Mouse (Mus musculus) midbrain, postnatal 0 days (tissue): ENCODE measurements at regions not wholly inside any gene's neighbourhood (a gene's known extent, or its start where the extent isn't known, plus 50 kb on each side); places are given as distances from the start of the nearest gene placed in this dataset.

Experiments used
- ATAC-seq: fragments of 200-750 bp; cut with Nextera tagmentation; 2 replicates; pipeline ENCODE4 v1.8.0; 2017; ENCODE audit warnings: moderate number of reproducible peaks, mild to moderate bottlenecking, moderate TSS enrichment, moderate library complexity; ENCODE audit not compliant: low FRiP score
- DNase-seq: peaks from one replicate; pipeline ENCODE4 v3.0.0-alpha.2; 2015; ENCODE audit warnings: low spot score
- H3K27ac ChIP-seq: fragments of 300-500 bp; sonication (generic); 2 replicates; pipeline ENCODE4 v1.5.1; 2014; ENCODE audit warnings: low read depth, mild to moderate bottlenecking, low read length, mixed read lengths
- H3K27me3 ChIP-seq: fragments of 300-500 bp; sonication (generic); 2 replicates; pipeline ENCODE4 v1.6.1; 2014; ENCODE audit warnings: low read length, control low read depth, mixed read lengths; ENCODE audit not compliant: insufficient read depth
- H3K36me3 ChIP-seq: fragments of 300-500 bp; sonication (generic); 2 replicates; pipeline ENCODE4 v1.6.1; 2014; ENCODE audit warnings: low read length, control low read depth, mixed read lengths; ENCODE audit not compliant: insufficient read depth
- H3K4me1 ChIP-seq: fragments of 300-500 bp; sonication (generic); 2 replicates; pipeline ENCODE4 v1.6.1; 2014; ENCODE audit warnings: mild to moderate bottlenecking, control low read depth, antibody characterized with exemption, low read length, mixed read lengths; ENCODE audit not compliant: insufficient read depth
- H3K4me2 ChIP-seq: fragments of 300-500 bp; sonication (generic); 2 replicates; pipeline ENCODE4 v1.6.1; 2014; ENCODE audit warnings: low read depth, mild to moderate bottlenecking, low read length, mixed read lengths; ENCODE audit not compliant: poor library complexity, severe bottlenecking
- H3K4me3 ChIP-seq: fragments of 300-500 bp; sonication (generic); 2 replicates; pipeline ENCODE4 v1.5.1; 2014; ENCODE audit warnings: low read depth, mild to moderate bottlenecking, low read length, moderate library complexity
- H3K9ac ChIP-seq: fragments of 300-500 bp; sonication (generic); replicated peaks from 2 replicates; pipeline ENCODE4 v1.6.1; 2014; ENCODE audit warnings: mild to moderate bottlenecking, low read length, moderate library complexity, mixed read lengths; ENCODE audit not compliant: poor library complexity, severe bottlenecking
- H3K9me3 ChIP-seq: fragments of 300-500 bp; sonication (generic); 2 replicates; pipeline ENCODE4 v1.6.1; 2016; ENCODE audit warnings: low read length, control low read depth
- CTCF ChIP-seq: IDR thresholded peaks from 2 replicates; pipeline ENCODE4 v1.5.1; 2016; ENCODE audit warnings: antibody characterized with exemption, mild to moderate bottlenecking
- WGBS: fragments of 180-500 bp; shearing (Covaris S2); extraction: QIAGEN DNeasy Blood & Tissue Kit; methylation state at CpG from one replicate; pipeline ENCODE4 v1.1.7; 2014; 5-methylcytosine and 5-hydroxymethylcytosine counted together

GRCm38 (mm10) chr3:117487281-117488027 is 87.2 kb upstream of the Plppr5 start:
- Histone ChIP-seq H3K4me1 (no peaks in the 10 kb centered on the region), H3K9ac (no peak overlapping the region), H3K9me3 (no peaks in the 10 kb centered on the region), H3K27ac (no peak overlapping the region), H3K4me2 (no peak overlapping the region), H3K27me3 (no peaks in the 10 kb centered on the region), H3K36me3 (no peaks in the 10 kb centered on the region), H3K4me3 (no peak overlapping the region)
- TF ChIP-seq CTCF, result no peak
- DNase-seq, result no peak
- ATAC-seq, result no peak
- WGBS, result 71% methylated on average over 11 of the region's 11 CpGs

GRCm38 (mm10) chr3:117486351-117486750 is 88.3 kb upstream of the Plppr5 start:
- Histone ChIP-seq H3K27ac (no peak overlapping the region), H3K9ac (no peak overlapping the region), H3K4me3 (no peak overlapping the region), H3K9me3 (no peaks in the 10 kb centered on the region), H3K27me3 (no peaks in the 10 kb centered on the region), H3K4me2 (no peak overlapping the region), H3K36me3 (no peaks in the 10 kb centered on the region), H3K4me1 (no peaks in the 10 kb centered on the region)
- TF ChIP-seq CTCF, result no peak
- 87% methylated on average over 2 of the region's 2 CpGs for WGBS
- no peak for ATAC-seq
- DNase-seq, result no peak

GRCm38 (mm10) chr3:117480131-117480530 is 94.5 kb upstream of the Plppr5 start:
- H3K9me3 ChIP-seq, result no peaks in the 10 kb centered on the region
- H3K4me1 ChIP-seq, result no peaks in the 10 kb centered on the region
- no peak for TF ChIP-seq CTCF
- DNase-seq (no peak), ATAC-seq (no peak)
- no peak overlapping the region for H3K4me2 ChIP-seq
- no peaks in the 10 kb centered on the region for H3K27me3 ChIP-seq
- no peak overlapping the region for H3K9ac ChIP-seq
- H3K27ac ChIP-seq, result no peak overlapping the region
- 76% methylated on average over 3 of the region's 3 CpGs for WGBS
- no peak overlapping the region for H3K4me3 ChIP-seq
- H3K36me3 ChIP-seq, result no peaks in the 10 kb centered on the region

- WGBS, result 91% methylated on average over 2 of the region's 2 CpGs
Observed at GRCm38 (mm10) chr3:117459507-117459906, 98.8 kb upstream of the Plppr4 start.

GRCm38 (mm10) chr3:117450559-117450958 is 89.9 kb upstream of the Plppr4 start:
- peak; percentile 20 for DNase-seq

More at GRCm38 (mm10) chr3:117459507-117459906, 98.8 kb upstream of the Plppr4 start:
- ATAC-seq (no peak), DNase-seq (no peak)
- no peak overlapping the region for H3K4me3 ChIP-seq
- H3K4me2 ChIP-seq, result no peak overlapping the region
- H3K27ac ChIP-seq, result no peak overlapping the region
- H3K27me3 ChIP-seq, result no peaks in the 10 kb centered on the region
- H3K36me3 ChIP-seq, result no peaks in the 10 kb centered on the region
- H3K9ac ChIP-seq, result no peak overlapping the region
- no peaks in the 10 kb centered on the region for H3K4me1 ChIP-seq
- H3K9me3 ChIP-seq, result no peaks in the 10 kb centered on the region
- no peak for TF ChIP-seq CTCF

GRCm38 (mm10) chr3:117441887-117442286 is 81.2 kb upstream of the Plppr4 start:
- TF ChIP-seq CTCF, result peak; percentile 73

More at GRCm38 (mm10) chr3:117450559-117450958, 89.9 kb upstream of the Plppr4 start:
- H3K4me2 ChIP-seq, result no peak overlapping the region
- H3K27me3 ChIP-seq, result no peaks in the 10 kb centered on the region
- WGBS, result 57% methylated on average over 7 of the region's 7 CpGs
- H3K9me3 ChIP-seq, result no peaks in the 10 kb centered on the region
- H3K4me3 ChIP-seq, result no peak overlapping the region
- no peak overlapping the region for H3K27ac ChIP-seq
- no peak for ATAC-seq
- no peaks in the 10 kb centered on the region for H3K4me1 ChIP-seq
- no peak for TF ChIP-seq CTCF
- H3K36me3 ChIP-seq, result no peaks in the 10 kb centered on the region
- H3K9ac ChIP-seq, result no peak overlapping the region

More at GRCm38 (mm10) chr3:117441887-117442286, 81.2 kb upstream of the Plppr4 start:
- Histone ChIP-seq H3K9me3 (no peaks in the 10 kb centered on the region), H3K4me2 (no peak overlapping the region), H3K27ac (no peak overlapping the region), H3K27me3 (no peaks in the 10 kb centered on the region), H3K9ac (no peak overlapping the region), H3K4me3 (no peak overlapping the region), H3K4me1 (no peaks in the 10 kb centered on the region), H3K36me3 (no peaks in the 10 kb centered on the region)
- WGBS, result 59% methylated on average over 3 of the region's 3 CpGs
- ATAC-seq (no peak), DNase-seq (peak; percentile 55)
